Mouse (Mus musculus): ENCODE data around the gene Vav1. TPM values are rescaled to one million over a fixed set of nuclear protein-coding genes. Genes with fewer than 3 reads are reported as not detected.

Vav1 gene
- polyA plus RNA-seq, 1 experiment from 2014 or later, result 1.4 TPM

DNA sequence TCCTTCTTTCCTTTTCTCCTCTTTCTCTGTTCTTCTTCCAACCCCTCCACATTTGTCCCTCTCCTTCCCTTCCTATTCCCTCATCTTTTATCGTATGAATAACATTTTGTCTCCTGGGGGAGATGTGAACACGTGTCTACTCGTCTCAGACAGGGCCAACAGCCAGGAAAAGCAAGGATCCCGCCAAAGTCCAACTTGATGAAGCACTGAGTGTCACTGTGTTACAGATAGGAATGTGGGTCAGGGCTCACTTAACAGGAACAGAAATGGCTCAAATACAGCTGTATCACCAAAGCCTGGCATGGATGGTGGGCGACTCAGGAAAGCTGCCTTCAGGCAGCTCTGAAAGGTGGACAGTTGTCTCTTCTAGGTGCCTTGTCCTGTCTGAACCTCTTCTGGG, 10.4 kb downstream of the Vav1 start:
- Histone ChIP-seq H3K27me3 (ENCODE audit: control insufficient read depth, insufficient read depth, low read length) (no peaks in the 10 kb centered on the region), H3K9me3 (ENCODE audit: control insufficient read depth, low read length) (no peaks in the 10 kb centered on the region), H3K27ac (replicated peaks) (no peak overlapping the region), H3K36me3 (ENCODE audit: control insufficient read depth, insufficient read depth, low read length) (no peaks in the 10 kb centered on the region), H3K4me3 (ENCODE audit: low read depth, low read length) (no peak overlapping the region), H3K4me1 (replicated peaks; ENCODE audit: control insufficient read depth, insufficient read depth) (no peaks in the 10 kb centered on the region), H3K9ac (ENCODE audit: low read length) (no peak overlapping the region), H3K4me2 (replicated peaks; ENCODE audit: low read depth) (no peak overlapping the region)
- WGBS, result 74% methylated on average over 5 of the region's 5 CpGs
- no peak for TF ChIP-seq EP300 (optimal IDR thresholded peaks at IDR 0.05)
- DNase-seq (ENCODE audit: low spot score) (no peak), ATAC-seq (ENCODE audit: low FRiP score, low TSS enrichment) (no peak)

DNA sequence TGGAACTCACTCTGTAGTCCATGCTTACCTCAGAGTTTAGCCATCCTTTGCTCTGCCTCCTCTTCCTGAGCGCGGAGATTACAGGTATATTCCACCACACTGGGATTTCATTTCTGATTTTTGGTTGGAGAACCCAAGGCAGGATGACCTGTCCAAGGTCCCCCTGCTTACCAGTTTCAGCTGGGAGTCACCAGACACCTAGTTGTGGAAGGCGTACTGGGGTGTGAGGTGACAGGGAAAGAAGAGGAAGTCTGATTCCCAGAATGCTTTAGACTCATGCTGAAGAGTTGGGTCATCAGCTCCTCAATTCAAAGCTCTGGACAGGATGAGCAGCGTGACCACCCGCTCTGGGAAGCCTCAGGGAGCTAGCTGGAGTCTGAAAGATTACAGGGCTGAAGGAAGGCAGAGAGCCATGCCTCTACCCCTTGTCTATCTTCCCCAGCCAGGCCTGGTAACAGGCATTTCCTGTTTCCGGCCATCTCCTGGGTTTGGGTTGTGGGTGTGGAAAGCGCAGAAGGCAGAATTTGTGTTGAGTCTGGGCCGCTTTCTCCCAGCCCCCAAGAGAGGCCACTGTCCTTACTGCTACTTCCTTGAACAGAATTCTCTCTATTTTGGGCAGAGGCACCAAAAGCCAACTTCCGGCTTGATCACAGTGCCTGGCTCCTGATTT, 11.2 kb downstream of the Vav1 start:
- H3K9ac ChIP-seq (ENCODE audit: low read length), result no peak overlapping the region
- H3K4me2 ChIP-seq (replicated peaks; ENCODE audit: low read depth), result no peak overlapping the region
- 76% methylated on average over 9 of the region's 9 CpGs for WGBS
- DNase-seq (ENCODE audit: low spot score) (no peak), ATAC-seq (ENCODE audit: low FRiP score, low TSS enrichment) (no peak)
- no peaks in the 10 kb centered on the region for H3K36me3 ChIP-seq (ENCODE audit: control insufficient read depth, insufficient read depth, low read length)
- H3K27ac ChIP-seq (replicated peaks), result no peak overlapping the region
- no peak for TF ChIP-seq CTCF (IDR thresholded peaks at IDR 0.05; ENCODE audit: low read depth)
- no peak for TF ChIP-seq EP300 (optimal IDR thresholded peaks at IDR 0.05)
- no peaks in the 10 kb centered on the region for H3K27me3 ChIP-seq (ENCODE audit: control insufficient read depth, insufficient read depth, low read length)
- no peaks in the 10 kb centered on the region for H3K4me1 ChIP-seq (replicated peaks; ENCODE audit: control insufficient read depth, insufficient read depth)
- no peak overlapping the region for H3K4me3 ChIP-seq (ENCODE audit: low read depth, low read length)
- H3K9me3 ChIP-seq (ENCODE audit: control insufficient read depth, low read length), result no peaks in the 10 kb centered on the region

DNA sequence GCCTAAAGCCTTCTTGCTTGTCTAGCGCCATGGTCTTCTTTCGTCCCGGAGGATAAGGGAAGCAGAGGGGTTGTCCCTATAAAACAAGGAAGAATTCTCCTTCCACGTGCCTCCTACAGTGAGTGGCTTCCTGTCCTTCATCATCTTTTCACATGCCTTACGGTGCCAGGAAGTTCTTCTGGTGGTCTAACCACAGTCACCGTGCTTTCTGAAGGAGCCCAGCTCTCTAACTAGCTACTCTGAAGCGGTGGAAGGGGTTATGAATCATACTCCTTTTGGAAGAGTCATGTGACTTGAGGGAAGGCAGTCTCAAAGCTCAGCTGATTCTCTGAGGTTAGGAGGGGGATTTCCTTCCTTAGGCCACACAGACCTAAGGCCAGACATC, 11.8 kb downstream of the Vav1 start:
- 78% methylated on average over 7 of the region's 7 CpGs for WGBS
- Histone ChIP-seq H3K4me3 (ENCODE audit: low read depth, low read length) (no peak overlapping the region), H3K4me1 (replicated peaks; ENCODE audit: control insufficient read depth, insufficient read depth) (no peaks in the 10 kb centered on the region), H3K9me3 (ENCODE audit: control insufficient read depth, low read length) (no peaks in the 10 kb centered on the region), H3K36me3 (ENCODE audit: control insufficient read depth, insufficient read depth, low read length) (no peaks in the 10 kb centered on the region), H3K4me2 (replicated peaks; ENCODE audit: low read depth) (no peak overlapping the region), H3K27me3 (ENCODE audit: control insufficient read depth, insufficient read depth, low read length) (no peaks in the 10 kb centered on the region), H3K9ac (ENCODE audit: low read length) (no peak overlapping the region), H3K27ac (replicated peaks) (no peak overlapping the region)
- TF ChIP-seq EP300 (optimal IDR thresholded peaks at IDR 0.05) (no peak), CTCF (IDR thresholded peaks at IDR 0.05; ENCODE audit: low read depth) (no peak)
- no peak for DNase-seq (ENCODE audit: low spot score)
- ATAC-seq (ENCODE audit: low FRiP score, low TSS enrichment), result no peak

DNA sequence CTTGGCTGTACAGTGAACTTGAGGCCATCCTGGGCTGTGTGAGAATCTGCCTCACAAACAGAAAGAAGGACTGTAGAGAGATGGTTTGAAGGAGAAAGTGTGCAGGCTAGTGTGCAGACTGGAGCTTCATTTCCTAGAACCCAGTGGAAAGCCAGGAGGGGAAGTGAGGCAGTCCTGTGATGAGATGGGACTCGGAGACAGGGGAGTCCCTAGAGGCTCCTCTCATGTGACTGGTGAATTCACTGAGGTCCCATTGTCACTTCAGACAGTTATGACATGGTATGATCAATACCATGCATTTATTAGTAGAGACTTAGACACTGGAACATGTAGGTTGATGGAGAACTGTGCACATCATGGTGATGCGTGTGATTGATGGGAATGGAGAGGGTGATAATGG, 13.4 kb downstream of the Vav1 start:
- no peaks in the 10 kb centered on the region for H3K4me1 ChIP-seq (replicated peaks; ENCODE audit: control insufficient read depth, insufficient read depth)
- 82% methylated on average over 2 of the region's 2 CpGs for WGBS
- H3K36me3 ChIP-seq (ENCODE audit: control insufficient read depth, insufficient read depth, low read length), result no peaks in the 10 kb centered on the region
- H3K9me3 ChIP-seq (ENCODE audit: control insufficient read depth, low read length), result no peaks in the 10 kb centered on the region
- H3K4me2 ChIP-seq (replicated peaks; ENCODE audit: low read depth), result no peak overlapping the region
- H3K4me3 ChIP-seq (ENCODE audit: low read depth, low read length), result no peak overlapping the region
- DNase-seq (ENCODE audit: low spot score) (no peak), ATAC-seq (ENCODE audit: low FRiP score, low TSS enrichment) (no peak)
- TF ChIP-seq EP300 (optimal IDR thresholded peaks at IDR 0.05) (no peak), CTCF (IDR thresholded peaks at IDR 0.05; ENCODE audit: low read depth) (no peak)
- H3K27me3 ChIP-seq (ENCODE audit: control insufficient read depth, insufficient read depth, low read length), result no peaks in the 10 kb centered on the region
- H3K9ac ChIP-seq (ENCODE audit: low read length), result no peak overlapping the region
- H3K27ac ChIP-seq (replicated peaks), result no peak overlapping the region

DNA sequence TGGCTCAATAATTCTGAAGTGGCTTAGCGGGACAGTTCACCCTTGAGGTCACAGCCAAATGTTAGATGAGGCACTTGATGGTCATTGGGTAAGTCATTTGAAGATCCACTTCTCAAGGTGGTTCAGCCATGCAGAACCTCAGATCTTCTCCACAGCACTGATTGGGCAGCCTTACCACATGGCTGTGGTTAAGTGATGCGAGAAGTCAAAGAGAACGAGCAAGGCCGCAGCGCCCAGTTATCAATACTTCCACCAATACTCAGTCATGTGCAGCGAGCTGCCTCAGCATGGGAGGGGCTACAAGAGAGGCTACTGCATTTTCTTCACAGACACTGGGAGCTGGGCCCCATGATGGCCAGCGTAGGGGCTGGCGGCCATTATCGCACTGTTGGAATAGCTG, 14.1 kb downstream of the Vav1 start:
- Histone ChIP-seq H3K36me3 (ENCODE audit: control insufficient read depth, insufficient read depth, low read length) (no peaks in the 10 kb centered on the region), H3K9me3 (ENCODE audit: control insufficient read depth, low read length) (no peaks in the 10 kb centered on the region), H3K9ac (ENCODE audit: low read length) (no peak overlapping the region), H3K4me3 (ENCODE audit: low read depth, low read length) (no peak overlapping the region), H3K4me1 (replicated peaks; ENCODE audit: control insufficient read depth, insufficient read depth) (no peaks in the 10 kb centered on the region), H3K4me2 (replicated peaks; ENCODE audit: low read depth) (no peak overlapping the region), H3K27ac (replicated peaks) (no peak overlapping the region), H3K27me3 (ENCODE audit: control insufficient read depth, insufficient read depth, low read length) (no peaks in the 10 kb centered on the region)
- DNase-seq (ENCODE audit: low spot score), result no peak
- ATAC-seq (ENCODE audit: low FRiP score, low TSS enrichment), result no peak
- no peak for TF ChIP-seq EP300 (optimal IDR thresholded peaks at IDR 0.05)
- TF ChIP-seq CTCF (IDR thresholded peaks at IDR 0.05; ENCODE audit: low read depth), result no peak
- WGBS, result 90% methylated on average over 9 of the region's 9 CpGs

DNA sequence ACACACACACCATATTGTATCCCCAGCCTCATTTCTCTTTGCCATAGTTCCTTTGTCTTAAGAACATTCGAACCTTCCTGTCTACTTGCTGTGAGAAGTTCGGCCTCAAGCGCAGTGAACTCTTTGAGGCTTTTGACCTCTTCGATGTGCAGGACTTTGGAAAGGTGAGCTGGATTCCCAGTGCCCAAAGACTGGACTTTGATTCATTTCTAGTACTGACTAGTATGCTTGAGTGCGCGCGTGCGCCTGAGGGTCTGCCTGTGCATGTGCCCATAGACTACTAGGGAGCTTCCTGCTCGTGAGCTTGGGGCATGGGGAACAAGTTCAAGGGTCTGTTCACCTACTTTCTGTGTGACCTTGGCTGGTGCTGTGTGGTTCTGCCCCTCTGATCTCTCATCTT, 17.0 kb downstream of the Vav1 start:
- no peaks in the 10 kb centered on the region for H3K36me3 ChIP-seq (ENCODE audit: control insufficient read depth, insufficient read depth, low read length)
- H3K27ac ChIP-seq (replicated peaks), result no peak overlapping the region

More for the DNA sequence above, 17.0 kb downstream of the Vav1 start:
- Histone ChIP-seq H3K4me2 (replicated peaks; ENCODE audit: low read depth) (no peak overlapping the region), H3K9ac (ENCODE audit: low read length) (no peak overlapping the region), H3K27me3 (ENCODE audit: control insufficient read depth, insufficient read depth, low read length) (no peaks in the 10 kb centered on the region), H3K9me3 (ENCODE audit: control insufficient read depth, low read length) (no peaks in the 10 kb centered on the region), H3K4me1 (replicated peaks; ENCODE audit: control insufficient read depth, insufficient read depth) (no peaks in the 10 kb centered on the region), H3K4me3 (ENCODE audit: low read depth, low read length) (no peak overlapping the region)
- WGBS, result 93% methylated on average over 9 of the region's 9 CpGs
- no peak for TF ChIP-seq CTCF (IDR thresholded peaks at IDR 0.05; ENCODE audit: low read depth)
- no peak for TF ChIP-seq EP300 (optimal IDR thresholded peaks at IDR 0.05)
- DNase-seq (ENCODE audit: low spot score) (no peak), ATAC-seq (ENCODE audit: low FRiP score, low TSS enrichment) (no peak)
